Mouse (Mus musculus) cortical plate, adult 2 months (tissue): ENCODE measurements around the gene Zfp865. TPM values are rescaled to one million over a fixed set of nuclear protein-coding genes. Genes with fewer than 3 reads are reported as not detected.

Experiments used
- H3K27ac ChIP-seq: fragments of 200-500 bp; 2 replicates; pipeline ENCODE4 v1.5.1; 2012; ENCODE audit warnings: low read length, control low read depth, inconsistent platforms; ENCODE audit not compliant: insufficient read depth
- H3K4me1 ChIP-seq: fragments of 200-500 bp; 2 replicates; pipeline ENCODE4 v1.6.1; 2011; ENCODE audit warnings: low read length; ENCODE audit not compliant: control insufficient read depth, insufficient read depth
- H3K4me3 ChIP-seq: fragments of 200-500 bp; 2 replicates; pipeline ENCODE4 v1.5.1; 2011; ENCODE audit warnings: mild to moderate bottlenecking, low read length, control low read depth; ENCODE audit not compliant: insufficient read depth
- CTCF ChIP-seq: fragments of 200-500 bp; IDR thresholded peaks from 2 replicates; pipeline ENCODE4 v1.5.1; 2011; ENCODE audit warnings: mild to moderate bottlenecking, control low read depth, low read length; ENCODE audit not compliant: insufficient read depth; ENCODE audit errors: extremely low read depth
- POLR2A ChIP-seq: fragments of 200-500 bp; IDR thresholded peaks from 2 replicates; pipeline ENCODE4 v1.6.1; 2011; ENCODE audit warnings: mild to moderate bottlenecking, low read length, control low read depth; ENCODE audit not compliant: insufficient read depth; ENCODE audit errors: extremely low read depth
- polyA plus RNA-seq: library from polyadenylated mRNA; depleted of rRNA; stranded (reverse); fragments of >200 nt; gene quantifications from 2 replicates; pipeline ENCODE4 v1.2.3, GENCODE M21; 2012

Gene Zfp865
- polyA plus RNA-seq, 1 experiment: 28.7 TPM

DNA sequence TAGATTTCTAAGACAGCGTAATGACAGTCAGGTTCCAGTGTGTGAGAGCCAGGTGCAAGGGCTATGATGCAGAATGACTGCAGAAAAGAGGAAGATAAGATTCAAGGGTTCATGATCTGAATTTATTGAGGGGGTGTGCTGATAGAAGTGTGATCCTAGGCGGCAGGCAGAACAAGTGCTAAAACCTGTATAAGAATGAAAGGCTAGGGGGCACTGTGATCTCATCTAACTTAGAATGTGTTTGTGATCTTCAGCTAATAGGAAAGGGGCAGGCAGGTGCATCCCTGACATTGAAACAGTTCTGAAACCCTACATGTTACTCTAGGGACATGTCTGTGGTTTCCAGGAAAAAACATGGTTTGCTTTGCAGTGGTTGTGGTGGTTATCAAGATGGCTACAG is 25.9 kb downstream of the Zfp865 start:
- H3K4me1 ChIP-seq: no peaks in the 10 kb centered on the region
- no peak overlapping the region for H3K27ac ChIP-seq
- TF ChIP-seq CTCF (0 out of 2 replicates have a peak, but pooled peaks have one; percentile 0), POLR2A (no peak)
- H3K4me3 ChIP-seq: no peak overlapping the region

DNA sequence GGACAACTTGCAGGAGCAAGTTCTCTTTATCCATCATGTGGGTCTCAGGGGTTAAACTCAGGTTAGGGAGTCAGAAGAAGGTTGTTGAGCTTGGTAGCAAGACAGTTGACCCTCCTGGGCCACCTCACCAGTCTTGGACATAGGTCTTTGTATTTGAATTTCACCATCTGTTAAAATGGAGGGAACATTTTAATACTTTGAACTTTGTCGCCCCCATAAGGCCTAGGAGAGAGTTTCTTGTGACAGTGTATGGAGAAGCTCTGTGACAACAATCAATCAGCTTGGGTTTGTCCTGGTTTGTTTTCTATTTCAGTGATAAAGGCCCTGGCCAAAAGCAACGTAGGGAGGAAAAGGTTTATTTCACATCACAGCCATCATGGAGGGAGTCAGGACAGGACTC is 27.1 kb downstream of the Zfp865 start:
- TF ChIP-seq CTCF: peak; percentile 23; the same call in 1 of the 2 replicates
- no peak for TF ChIP-seq POLR2A
- Histone ChIP-seq H3K4me1 (no peaks in the 10 kb centered on the region; the same call in 1 of the 2 replicates), H3K4me3 (no peak overlapping the region), H3K27ac (no peak overlapping the region)

DNA sequence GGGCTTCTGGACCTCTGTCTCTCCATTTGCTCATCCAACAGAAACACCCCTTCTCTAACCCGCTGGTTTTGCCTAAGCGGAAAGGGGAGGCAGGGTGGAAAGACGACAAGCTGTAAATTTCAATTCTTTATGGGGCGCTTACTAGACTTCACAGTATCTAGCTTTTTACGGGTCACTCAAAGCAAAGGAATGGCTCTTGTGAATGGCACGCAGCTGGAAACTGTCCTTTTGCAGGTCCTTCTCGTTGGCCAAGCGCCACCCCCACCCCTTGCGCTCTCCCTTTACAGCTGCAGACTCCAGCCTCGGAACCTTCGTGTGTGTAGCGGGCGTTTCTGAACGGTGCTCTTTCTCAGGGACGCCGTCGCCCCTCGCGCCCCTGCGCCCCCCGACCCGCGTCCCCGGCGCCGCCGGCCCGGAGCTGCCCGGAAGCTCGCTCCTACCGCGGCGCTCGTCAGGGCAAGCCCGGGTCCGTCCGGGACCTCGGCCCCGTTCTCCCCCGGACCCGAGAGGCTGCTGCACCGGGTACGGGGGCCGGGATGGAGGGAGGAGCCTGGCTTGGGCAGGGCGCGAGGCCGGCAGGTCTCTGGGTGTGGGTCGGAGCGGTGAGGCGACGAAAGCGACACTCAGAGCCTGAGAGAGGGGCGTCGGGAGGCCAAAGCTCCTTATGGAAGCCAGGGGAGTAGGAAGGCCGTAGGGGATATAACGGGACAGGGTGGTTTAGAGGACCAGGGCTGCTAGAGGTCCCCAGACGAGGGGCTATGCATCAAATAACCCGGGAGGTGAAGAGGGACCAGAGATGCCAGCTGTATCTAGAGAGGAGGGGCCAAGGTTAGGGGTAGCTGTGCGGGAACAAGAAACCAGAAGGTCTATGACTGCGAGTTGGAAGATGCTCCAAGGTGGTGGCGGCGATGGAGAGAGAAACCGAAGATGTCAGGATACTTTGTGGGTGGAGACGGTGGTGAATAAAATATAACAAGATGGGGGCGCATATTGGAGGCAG is 31.3 kb downstream of the Zfp865 start, which contains the start of gene Zfp580:
Zfp580 (plus strand) TSS at position 346 of the 1,000 bp plus-strand sequence.
- Histone ChIP-seq H3K4me1 (peaks cover 8% of the 10 kb centered on the region), H3K4me3 (peak within 1 kb of the TSS; percentile 52)
- TF ChIP-seq CTCF: no peak
- TF ChIP-seq POLR2A: no peak

GRCm38 (mm10) chr7:5052438-5052837 is 32.3 kb downstream of the Zfp865 start:
- TF ChIP-seq CTCF: no peak
- TF ChIP-seq POLR2A: no peak
- Histone ChIP-seq H3K27ac (peak overlapping the region; percentile 81; the same call in 1 of the 2 replicates), H3K4me3 (peak overlapping the region; percentile 52), H3K4me1 (peaks cover 8% of the 10 kb centered on the region)

More for the DNA sequence above, 31.3 kb downstream of the Zfp865 start, which contains the start of gene Zfp580:
- peak within 1 kb of the TSS; percentile 82 for H3K27ac ChIP-seq

DNA sequence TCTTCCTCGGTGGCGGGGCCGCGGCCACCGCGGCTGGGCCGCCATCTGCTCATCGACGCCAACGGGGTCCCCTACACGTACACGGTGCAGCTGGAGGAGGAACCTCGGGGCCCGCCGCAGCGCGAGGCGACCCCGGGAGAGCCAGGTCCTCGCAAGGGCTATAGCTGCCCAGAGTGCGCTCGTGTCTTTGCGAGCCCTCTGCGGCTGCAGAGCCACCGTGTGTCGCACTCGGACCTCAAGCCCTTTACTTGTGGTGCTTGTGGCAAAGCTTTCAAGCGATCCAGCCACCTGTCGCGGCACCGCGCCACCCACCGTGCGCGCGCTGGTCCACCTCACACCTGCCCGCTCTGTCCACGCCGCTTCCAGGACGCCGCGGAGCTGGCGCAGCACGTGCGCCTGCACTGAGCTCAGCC is 32.8 kb downstream of the Zfp865 start:
- Histone ChIP-seq H3K4me3 (peak overlapping the region; percentile 52), H3K27ac (no peak overlapping the region), H3K4me1 (peaks cover 8% of the 10 kb centered on the region)
- TF ChIP-seq CTCF (no peak), POLR2A (no peak)

DNA sequence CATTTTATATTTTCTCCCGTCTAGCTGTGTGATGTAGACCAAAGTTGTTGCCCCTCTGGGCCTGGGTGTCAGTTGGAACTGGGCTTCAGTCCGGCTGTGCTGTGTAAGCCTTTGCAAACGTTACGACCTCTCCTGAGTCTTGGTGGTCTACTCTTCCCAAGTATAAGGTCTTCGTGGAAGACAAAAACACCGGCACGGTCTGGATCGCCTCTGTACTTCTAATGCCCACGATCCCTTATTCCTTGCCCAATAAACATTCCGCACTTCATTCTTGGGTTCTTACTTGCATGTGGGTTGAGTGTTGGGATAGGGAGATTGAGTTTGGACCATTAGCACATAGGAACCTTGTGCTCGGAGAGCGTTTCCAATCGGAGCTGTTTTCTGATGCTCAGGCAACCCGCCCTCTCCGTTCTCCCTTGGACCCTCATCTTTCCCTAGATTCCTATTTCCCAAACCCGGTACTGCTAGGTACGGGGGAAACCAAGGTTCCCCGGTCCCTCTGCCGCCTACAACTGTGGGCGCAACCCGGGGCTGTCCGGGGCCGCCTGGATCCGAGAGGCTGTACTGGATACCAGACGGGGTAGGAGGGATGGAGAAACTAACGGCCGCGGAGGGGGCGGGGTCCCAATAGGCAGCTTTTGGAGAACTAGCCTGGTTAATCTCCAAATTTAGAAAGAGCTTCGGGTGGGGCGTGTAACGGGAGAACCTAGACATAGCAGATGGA is 33.4 kb downstream of the Zfp865 start:
- peak overlapping the region; percentile 52 for H3K4me3 ChIP-seq
- TF ChIP-seq POLR2A (peak; percentile 23; the same call in 1 of the 2 replicates), CTCF (no peak)
- H3K27ac ChIP-seq: no peak overlapping the region
- peaks cover 8% of the 10 kb centered on the region for H3K4me1 ChIP-seq

GRCm38 (mm10) chr7:5056651-5057263 is 36.6 kb downstream of the Zfp865 start:
- H3K4me3 ChIP-seq: peak overlapping the region; percentile 66
- peak overlapping the region; percentile 93 for H3K27ac ChIP-seq
- TF ChIP-seq CTCF (no peak), POLR2A (peak; percentile 47; the same call in 1 of the 2 replicates)
- H3K4me1 ChIP-seq: peaks cover 11% of the 10 kb centered on the region

GRCm38 (mm10) chr7:5057381-5057780 is 37.2 kb downstream of the Zfp865 start:
- H3K4me1 ChIP-seq: peaks cover 11% of the 10 kb centered on the region
- peak overlapping the region; percentile 66 for H3K4me3 ChIP-seq
- peak overlapping the region; percentile 93 for H3K27ac ChIP-seq
- TF ChIP-seq POLR2A (no peak), CTCF (no peak)

GRCm38 (mm10) chr7:5057804-5058203 is 37.6 kb downstream of the Zfp865 start:
- peak overlapping the region; percentile 66 for H3K4me3 ChIP-seq
- H3K27ac ChIP-seq: no peak overlapping the region
- H3K4me1 ChIP-seq: peaks cover 11% of the 10 kb centered on the region
- TF ChIP-seq CTCF (no peak), POLR2A (no peak)
